Mouse (Mus musculus) left cerebral cortex, postnatal 10 days (tissue): ENCODE data around the gene Olfr27. TPM values are rescaled to one million over a fixed set of nuclear protein-coding genes. Genes with fewer than 3 reads are reported as not detected.

Experiments used
- DNase-seq, 2 experiments: peaks; one replicate each; pipeline ENCODE4 v3.0.0; 2021 to 2022; ENCODE audit warnings: low spot score in 2 of 2, mixed read lengths in 1 of 2; ENCODE audit errors: extremely low spot score in 1 of 2
- intact Hi-C: fragments of 180-260 bp; cut with DNase I; formaldehyde crosslinking; loops from one replicate; pipeline ENCODE4 v1.15.1; 2025
- total RNA-seq, 2 experiments: library from RNA; stranded (reverse); gene quantifications; 2 replicates each; pipeline ENCODE4 v1.2.3; 2021

Olfr27 gene
- total RNA-seq, result not detected

DNA sequence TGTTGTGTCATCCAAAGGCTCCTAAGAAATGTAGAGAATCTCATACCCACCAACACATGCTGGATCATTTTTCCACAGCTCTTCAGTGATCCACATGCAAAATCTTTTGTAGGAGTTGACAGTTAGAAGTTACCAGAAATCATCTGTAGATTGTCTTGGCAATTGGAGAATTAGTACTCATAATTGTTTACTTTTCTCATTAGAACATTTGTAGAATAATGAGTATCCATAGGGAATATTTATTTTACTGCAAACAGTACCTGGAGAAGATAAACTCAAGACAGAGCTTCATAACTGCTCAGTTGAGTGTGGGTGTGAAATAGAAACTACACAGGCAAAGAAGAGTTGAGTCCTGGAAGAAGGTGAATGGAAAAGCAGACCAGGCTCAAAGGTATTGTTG is at the start of gene Olfr27:
Gene Olfr27, plus strand, starts transcription at position 301 of the 400 bp plus-strand sequence.
- intact Hi-C loops, result no loop called here

DNA sequence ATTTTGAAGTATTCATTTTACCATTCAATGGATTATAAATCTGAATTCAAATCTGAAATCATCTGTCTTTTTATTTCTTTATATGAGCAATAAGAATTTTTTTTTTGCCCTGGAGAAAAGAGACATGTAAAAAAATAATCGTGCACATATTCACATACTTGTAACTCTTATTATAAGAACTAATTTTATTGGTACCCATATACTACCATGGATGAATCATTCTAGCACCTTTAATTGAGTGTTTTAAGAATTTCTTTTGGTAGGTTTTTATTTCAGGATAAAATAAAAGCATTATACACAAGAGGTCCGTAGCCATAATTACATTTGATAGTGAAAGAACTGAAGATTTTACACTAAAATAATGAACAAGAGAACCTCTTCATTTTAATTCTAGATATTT is 49.1 kb upstream of the Olfr27 start, which contains the start of gene Olfr938:
Gene Olfr938, minus strand, starts transcription at position 101 of the 400 bp plus-strand sequence.
- DNase-seq, result no peak
- intact Hi-C loops, result no loop called here

More for the DNA sequence above, at the start of gene Olfr27:
- no peak for DNase-seq

DNA sequence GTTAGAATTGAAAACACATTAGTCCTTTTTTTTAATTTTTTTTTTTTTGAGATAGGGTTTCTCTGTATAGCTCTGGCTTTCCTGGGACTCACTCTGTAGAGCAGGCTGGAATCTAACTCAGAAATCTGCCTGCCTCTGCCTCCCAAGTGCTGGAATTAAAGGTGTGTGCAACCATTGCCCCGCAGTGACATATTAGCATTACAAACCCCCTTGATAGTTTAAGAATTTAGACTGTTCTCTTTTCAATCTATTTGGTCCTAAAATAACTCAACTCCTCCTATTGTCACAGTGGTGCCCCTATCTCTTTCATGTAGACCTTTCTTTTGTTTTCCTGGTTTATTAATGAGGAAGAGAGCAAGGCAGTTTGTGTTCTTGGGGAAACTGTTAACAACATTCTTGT is 605 bp upstream of the Olfr27 start:
- DNase-seq, result no peak
- intact Hi-C loops, result no loop called here

DNA sequence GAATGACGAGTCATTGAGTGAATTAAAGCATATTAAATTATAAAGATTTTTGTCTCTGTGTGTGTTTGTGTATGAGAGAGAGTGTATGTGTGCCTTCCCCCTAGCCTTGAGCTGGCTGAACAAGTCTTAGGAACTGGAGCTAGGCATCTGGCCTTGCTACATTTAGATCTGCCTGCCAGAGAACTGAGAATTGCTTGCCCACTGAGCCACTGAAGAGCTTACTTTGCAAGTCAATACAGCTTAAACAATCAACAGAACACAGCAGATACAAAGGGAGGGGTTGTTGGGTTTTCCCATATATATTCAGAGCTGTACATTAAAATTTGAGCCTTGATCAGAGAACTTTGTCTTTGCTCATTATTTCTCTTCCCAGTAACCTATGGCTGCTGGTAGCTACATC is 24.5 kb downstream of the Olfr27 start:
- intact Hi-C loops, result no loop called here
- no peak for DNase-seq

DNA sequence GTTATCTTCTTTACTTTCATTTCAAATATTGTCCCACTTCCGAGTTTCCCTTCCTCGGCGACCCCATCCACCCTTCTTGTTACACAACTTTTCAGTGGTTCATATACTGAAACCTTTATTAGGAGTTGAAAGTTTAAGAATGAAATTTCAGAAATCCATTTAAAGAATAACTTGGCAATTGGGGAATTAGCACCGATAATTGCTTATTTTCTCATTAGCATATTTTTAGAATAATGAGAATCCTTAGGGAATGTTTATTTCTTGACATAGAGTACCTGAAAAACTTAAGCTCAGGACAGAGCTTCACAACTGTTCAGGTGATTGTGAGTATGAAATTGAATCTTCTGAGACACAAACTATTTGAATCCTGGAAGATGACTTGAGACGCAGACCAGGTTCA is 38.1 kb downstream of the Olfr27 start, which contains the start of gene Olfr943:
Gene Olfr943, plus strand, starts transcription at position 301 of the 400 bp plus-strand sequence.
- intact Hi-C loops, result no loop called here
- DNase-seq, result no peak

Other genes starting within 250 kb of the Olfr27 start
- not detected for gene Olfr930, start 198.3 kb upstream of the Olfr27 start, total RNA-seq
- not detected for gene Olfr933, start 155.8 kb upstream of the Olfr27 start, total RNA-seq
- not detected for gene Olfr934, start 139.8 kb upstream of the Olfr27 start, total RNA-seq
- not detected for gene Olfr935, start 128.4 kb upstream of the Olfr27 start, total RNA-seq
- gene Olfr146, start 104.8 kb upstream of the Olfr27 start, total RNA-seq, result not detected
- gene Olfr937, start 63.2 kb upstream of the Olfr27 start, total RNA-seq, result not detected
- gene Olfr938, start 49.2 kb upstream of the Olfr27 start, total RNA-seq, result not detected
- not detected for gene Olfr943, start 38.2 kb downstream of the Olfr27 start, total RNA-seq
- gene Olfr944, start 73.8 kb downstream of the Olfr27 start, total RNA-seq, result not detected
- not detected for gene Olfr1537, start 121.9 kb downstream of the Olfr27 start, total RNA-seq
- not detected for gene Olfr945, start 148.7 kb downstream of the Olfr27 start, total RNA-seq
- not detected for gene Olfr948, start 197.9 kb downstream of the Olfr27 start, total RNA-seq